Mouse (Mus musculus) right cerebral cortex, postnatal 36 days (tissue): Measurements from ENCODE around the gene Olfr1197.

Source experiments
- DNase-seq, 2 experiments: peaks; one replicate each; pipeline ENCODE4 v3.0.0; 2022; ENCODE audit warnings: low spot score in 2 of 2, mixed read lengths in 1 of 2

Olfr1197 gene

DNA sequence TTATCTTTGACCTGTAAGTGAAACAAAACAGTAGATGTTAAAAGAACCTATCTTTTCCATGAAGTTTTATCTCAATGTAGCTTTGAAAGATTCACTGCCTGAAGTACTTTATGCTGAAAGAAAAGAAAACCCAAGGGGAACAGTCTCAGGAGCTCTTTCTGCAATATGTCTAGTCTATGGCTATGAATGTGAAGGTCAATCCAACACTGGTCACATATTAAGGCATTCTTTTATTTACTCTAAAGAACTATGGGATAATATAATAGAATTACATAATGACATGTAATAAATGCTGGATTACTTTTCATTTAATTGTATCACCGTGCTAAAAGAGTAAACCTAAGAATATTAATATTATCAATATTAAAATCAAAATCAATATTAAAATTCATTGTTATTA is at the start of gene Olfr1197:
Gene Olfr1197, minus strand, starts transcription at position 101 of the 400 bp plus-strand sequence.
- DNase-seq: no peak

DNA sequence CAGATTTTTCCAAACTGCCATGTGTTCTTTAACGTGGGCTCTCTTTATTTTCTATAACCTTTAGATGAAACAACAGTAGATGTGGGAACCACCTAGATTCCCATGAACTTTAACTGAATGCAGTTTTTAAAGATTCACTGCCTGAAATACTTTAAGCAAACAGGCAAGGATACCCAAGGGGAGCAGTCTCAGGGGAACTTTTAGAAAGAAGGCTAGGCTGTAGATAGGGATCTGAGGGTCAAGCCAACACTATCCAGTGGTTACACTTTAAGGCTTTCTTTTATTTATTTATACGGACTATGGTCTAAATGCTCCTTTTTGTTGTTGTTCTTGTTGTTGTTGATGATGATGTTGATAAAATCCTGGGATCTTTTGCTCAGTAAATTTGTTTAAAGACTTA is 38.2 kb upstream of the Olfr1197 start, which contains the start of gene Olfr1200:
Gene Olfr1200, minus strand, starts transcription at position 101 of the 400 bp plus-strand sequence.
- no peak for DNase-seq

DNA sequence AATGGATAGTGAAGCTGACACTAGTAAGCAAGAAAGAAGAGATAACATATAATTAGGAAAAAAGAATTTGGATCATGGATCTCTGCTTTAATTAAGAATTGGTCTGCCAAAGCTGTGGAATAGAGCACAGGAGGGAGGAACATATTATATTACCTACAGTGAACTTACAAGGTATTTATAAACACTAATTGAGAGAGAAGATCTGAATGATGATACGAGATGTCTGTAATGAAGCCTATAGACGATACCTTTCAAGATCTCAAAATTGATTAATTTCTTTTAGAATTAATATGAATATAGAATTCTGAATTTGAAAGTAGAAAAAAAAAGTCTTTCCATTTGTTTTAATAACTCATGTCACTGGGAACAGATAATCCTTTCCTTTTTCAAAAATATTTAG is 28.2 kb upstream of the Olfr1197 start, which contains the start of gene Olfr1199:
Gene Olfr1199, minus strand, starts transcription at position 101 of the 400 bp plus-strand sequence.
- no peak for DNase-seq

DNA sequence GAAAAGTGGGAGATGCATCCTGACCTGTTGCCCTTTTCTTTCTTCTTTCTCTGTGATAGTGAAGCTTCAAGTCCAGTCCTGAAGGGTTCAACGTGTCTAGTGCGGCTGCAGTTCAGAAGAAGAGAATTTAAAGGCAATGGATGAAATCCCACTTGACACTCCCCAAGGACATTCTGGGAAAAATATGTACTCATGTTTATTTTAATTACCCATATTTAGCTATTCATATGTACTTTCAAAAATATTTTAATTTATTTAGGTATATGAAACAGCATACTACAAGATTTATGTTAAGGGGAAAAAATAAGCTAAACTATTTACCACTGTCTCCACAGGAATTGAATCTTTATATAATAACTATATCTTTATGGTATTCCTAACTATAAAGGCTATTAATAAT is 19.1 kb upstream of the Olfr1197 start, which contains the start of gene Olfr1198:
Gene Olfr1198, minus strand, starts transcription at position 101 of the 400 bp plus-strand sequence.
- DNase-seq: no peak

DNA sequence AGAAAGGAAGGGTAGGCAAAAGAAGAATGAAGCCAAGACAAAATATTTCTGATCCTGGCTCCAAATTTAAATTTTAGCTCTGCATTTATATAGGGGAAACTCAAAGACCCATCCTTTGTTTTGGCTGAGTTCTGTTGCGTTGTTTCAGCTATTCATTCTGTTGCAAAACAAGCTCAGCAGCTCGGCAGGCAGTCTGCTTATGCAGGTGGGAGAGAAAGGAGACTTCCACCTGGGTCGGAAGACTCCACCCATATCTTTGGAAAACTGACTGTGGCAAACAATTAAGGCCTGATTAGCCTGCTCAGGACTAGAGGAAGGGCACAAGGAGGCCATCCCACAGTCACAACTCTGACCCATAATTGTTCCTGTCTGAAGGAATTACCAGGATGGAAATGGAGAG is 11.2 kb upstream of the Olfr1197 start:
- DNase-seq: no peak

DNA sequence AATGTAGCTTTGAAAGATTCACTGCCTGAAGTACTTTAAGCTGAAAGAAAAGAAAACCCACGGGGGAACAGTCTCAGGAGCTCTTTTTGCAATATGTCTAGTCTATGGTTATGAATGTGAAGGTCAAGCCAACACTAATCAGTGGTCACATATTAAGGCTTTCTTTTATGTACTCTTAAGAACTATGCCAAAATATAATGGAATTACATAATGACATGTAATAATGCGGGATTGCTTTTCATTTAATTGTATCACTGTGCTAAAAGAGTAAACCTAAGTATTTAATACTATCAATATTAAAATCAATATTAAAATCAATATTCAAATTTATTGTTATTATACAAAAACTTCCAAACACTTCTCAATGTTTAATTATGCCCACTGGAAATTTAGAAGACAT is 27.7 kb downstream of the Olfr1197 start, which contains the start of gene Olfr1196:
Gene Olfr1196, minus strand, starts transcription at position 101 of the 400 bp plus-strand sequence.
- DNase-seq: no peak

DNA sequence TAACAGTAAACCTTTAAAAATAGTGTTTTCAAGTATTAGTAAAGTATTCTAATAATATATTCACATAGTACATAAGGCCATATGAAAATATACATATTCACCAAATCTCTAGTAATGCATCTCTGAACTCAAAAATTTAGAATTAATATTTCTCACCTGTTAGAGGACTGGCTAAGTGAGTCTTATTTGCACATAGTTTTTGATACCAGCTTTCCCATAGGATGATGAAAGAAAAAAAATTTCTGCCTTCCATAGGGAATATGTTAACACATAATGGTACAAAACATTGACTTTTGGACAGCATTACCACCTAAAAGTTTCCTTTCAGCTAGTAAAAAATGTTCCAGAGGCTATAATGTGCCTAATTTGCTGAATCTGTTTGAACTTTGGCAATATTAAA is 43.1 kb downstream of the Olfr1197 start, which contains the start of gene Olfr1195:
Gene Olfr1195, minus strand, starts transcription at position 101 of the 400 bp plus-strand sequence.
- no peak for DNase-seq
